Mouse (Mus musculus): ENCODE measurements around the gene Megf8.

- no peak for TF ChIP-seq CTCF (IDR thresholded peaks at IDR 0.05; ENCODE audit: borderline replicate concordance, insufficient read depth, low read length)
- TF ChIP-seq POLR2A (IDR thresholded peaks at IDR 0.05; ENCODE audit: low read depth, low read length), result no peak
Observed at GRCm38 (mm10) chr7:25378181-25379100, 61.5 kb downstream of the Megf8 start.
